Mouse (Mus musculus): ENCODE measurements around the gene Prg3. TPM values are rescaled to one million over a fixed set of nuclear protein-coding genes. Genes with fewer than 3 reads are reported as not detected.

Gene Prg3
- total and polyA plus RNA-seq, 3 experiments: not detected

DNA sequence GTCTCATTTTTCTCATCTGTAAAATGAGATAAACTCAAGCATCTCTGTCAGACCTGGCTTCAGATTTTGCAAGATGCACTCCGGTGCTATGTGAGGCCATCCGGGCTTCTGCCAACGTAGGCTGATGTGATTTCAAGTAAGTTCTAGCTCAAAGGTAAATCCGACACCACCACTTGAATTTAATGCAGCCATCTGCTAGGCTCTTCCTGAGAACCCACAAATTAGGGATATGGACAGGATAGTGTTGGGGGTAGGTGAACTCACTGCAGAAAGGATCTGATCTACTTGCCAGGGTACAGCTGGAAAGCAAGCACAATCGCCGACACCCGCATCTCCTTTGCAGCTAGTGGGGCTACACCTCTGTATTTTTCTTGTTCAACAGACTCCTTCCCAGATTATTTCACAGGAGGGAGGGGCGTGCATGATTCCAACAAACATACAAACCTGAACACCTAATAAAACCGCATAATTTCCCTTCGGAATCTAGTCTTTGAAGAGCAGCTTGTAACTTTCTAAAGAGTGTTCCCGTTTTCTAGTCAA is 48.6 kb downstream of the Prg3 start:
- no peak for TF ChIP-seq EP300 (IDR thresholded peaks at IDR 0.05; ENCODE audit: insufficient read depth, low read depth, low read length)
- TF ChIP-seq POLR2A (IDR thresholded peaks at IDR 0.05; ENCODE audit: insufficient read depth, low read depth, low read length): no peak
- no peak for TF ChIP-seq CTCF (IDR thresholded peaks at IDR 0.05)
- DNase-seq: no peak
- H3K4me3 ChIP-seq: peak overlapping the region; percentile 99
- WGBS: 9% methylated on average over 11 of the region's 11 CpGs
- H3K79me2 ChIP-seq (replicated peaks; ENCODE audit: control insufficient read depth, insufficient read depth, low read length): no peaks in the 10 kb centered on the region
- H3K9ac ChIP-seq (ENCODE audit: low read depth, low read length): peak overlapping the region; percentile 39
- intact Hi-C loops (cut with DNase I): loop anchor here (1.0 to 5.0 kb wide), 2 partner anchors 11 to 309 kb away; partner anchors contain the start of gene Clp1
- no peaks in the 10 kb centered on the region for H3K27me3 ChIP-seq (ENCODE audit: control insufficient read depth, insufficient read depth, low read length)
- peak overlapping the region; percentile 91 for H3K27ac ChIP-seq
- H3K4me1 ChIP-seq (ENCODE audit: control insufficient read depth, insufficient read depth, low read length): peaks cover 5% of the 10 kb centered on the region
- no peaks in the 10 kb centered on the region; the same call in 1 of the 2 replicates for H3K36me3 ChIP-seq (ENCODE audit: control insufficient read depth, insufficient read depth, low read length)

- H3K9ac ChIP-seq (ENCODE audit: low read depth, low read length): peak within 1 kb of the TSS; percentile 90
- peak within 1 kb of the TSS; percentile 99 for H3K4me3 ChIP-seq
- intact Hi-C loops (cut with DNase I): loop anchor here (1.0 to 5.0 kb wide), 2 partner anchors 10 to 310 kb away; partner anchors contain the start of gene Clp1
- 1% methylated on average over 66 of the region's 66 CpGs for WGBS
- DNase-seq: peak; percentile 92 to 93
- peak within 1 kb of the TSS; percentile 91 for H3K27ac ChIP-seq
- H3K27me3 ChIP-seq (ENCODE audit: control insufficient read depth, insufficient read depth, low read length): no peaks in the 10 kb centered on the region
- no peaks in the 10 kb centered on the region; the same call in 1 of the 2 replicates for H3K36me3 ChIP-seq (ENCODE audit: control insufficient read depth, insufficient read depth, low read length)
- TF ChIP-seq POLR2A (IDR thresholded peaks at IDR 0.05; ENCODE audit: insufficient read depth, low read depth, low read length): peak; percentile 75
- TF ChIP-seq EP300 (IDR thresholded peaks at IDR 0.05; ENCODE audit: insufficient read depth, low read depth, low read length): peak; percentile 64; the same call in 1 of the 2 replicates
- TF ChIP-seq CTCF (IDR thresholded peaks at IDR 0.05): peak; percentile 28
- H3K79me2 ChIP-seq (replicated peaks; ENCODE audit: control insufficient read depth, insufficient read depth, low read length): no peaks in the 10 kb centered on the region
- peaks cover 5% of the 10 kb centered on the region for H3K4me1 ChIP-seq (ENCODE audit: control insufficient read depth, insufficient read depth, low read length)
Observed at GRCm38 (mm10) chr2:85037047-85038026, 49.3 kb downstream of the Prg3 start, which contains the start of the genes Ssrp1 and P2rx3. TSS of gene Ssrp1 (plus strand) at chr2:85037234. TSS of gene P2rx3 (minus strand) at chr2:85037462.

DNA sequence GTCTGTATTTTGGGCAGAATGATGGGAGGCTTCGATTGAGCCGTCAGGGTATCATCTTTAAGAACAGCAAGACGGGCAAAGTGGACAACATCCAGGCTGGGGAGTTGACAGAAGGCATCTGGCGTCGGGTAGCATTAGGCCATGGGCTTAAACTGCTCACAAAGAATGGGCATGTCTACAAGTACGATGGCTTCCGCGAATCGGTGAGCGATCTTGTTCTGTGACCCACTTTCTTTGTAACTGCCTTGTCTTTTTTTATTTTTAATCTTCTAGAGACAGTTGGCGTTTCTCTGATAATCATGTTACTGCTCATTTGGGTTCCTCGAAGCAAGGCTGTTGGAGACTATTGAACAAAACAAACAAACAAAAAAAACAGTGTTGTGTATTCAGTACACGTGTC is 50.3 kb downstream of the Prg3 start:
- DNase-seq: no peak
- no peaks in the 10 kb centered on the region; the same call in 1 of the 2 replicates for H3K36me3 ChIP-seq (ENCODE audit: control insufficient read depth, insufficient read depth, low read length)
- H3K79me2 ChIP-seq (replicated peaks; ENCODE audit: control insufficient read depth, insufficient read depth, low read length): no peaks in the 10 kb centered on the region
- H3K27me3 ChIP-seq (ENCODE audit: control insufficient read depth, insufficient read depth, low read length): no peaks in the 10 kb centered on the region
- no peak overlapping the region for H3K9ac ChIP-seq (ENCODE audit: low read depth, low read length)
- intact Hi-C loops (cut with DNase I): loop anchor here (5.0 kb wide), 1 partner anchor 311 kb away; the partner anchor contains the start of gene Clp1
- no peak for TF ChIP-seq POLR2A (IDR thresholded peaks at IDR 0.05; ENCODE audit: insufficient read depth, low read depth, low read length)
- no peak for TF ChIP-seq CTCF (IDR thresholded peaks at IDR 0.05)
- no peak for TF ChIP-seq EP300 (IDR thresholded peaks at IDR 0.05; ENCODE audit: insufficient read depth, low read depth, low read length)
- H3K4me3 ChIP-seq: no peak overlapping the region
- H3K27ac ChIP-seq: no peak overlapping the region
- WGBS: 81% methylated on average over 13 of the region's 13 CpGs
- peaks cover 5% of the 10 kb centered on the region for H3K4me1 ChIP-seq (ENCODE audit: control insufficient read depth, insufficient read depth, low read length)

Other genes starting within 250 kb of the Prg3 start
- 1 to 10 TPM; 1.8 to 2.0 TPM for gene Gm19426, start 244.6 kb upstream of the Prg3 start, total RNA-seq (2021)
- 1.5 and 1.7 TPM in 2 replicates for gene Gm19426, start 244.6 kb upstream of the Prg3 start, polyA plus RNA-seq (2012; rRNA removed)
- 10 to 100 TPM; 79.7 to 81.5 TPM for gene Serping1, start 212.8 kb upstream of the Prg3 start, total RNA-seq (2021)
- gene Serping1, start 212.8 kb upstream of the Prg3 start, polyA plus RNA-seq (2012; rRNA removed): 268 and 301 TPM in 2 replicates
- 100 to 1,000 TPM in 1 of 2 experiments, 10 to 100 TPM in 1; 26.5 to 109 TPM for gene Ube2l6, start 189.4 kb upstream of the Prg3 start, total RNA-seq (2021)
- gene Ube2l6, start 189.4 kb upstream of the Prg3 start, polyA plus RNA-seq (2012; rRNA removed): 42.0 and 131 TPM in 2 replicates
- gene Smtnl1, start 165.6 kb upstream of the Prg3 start, total RNA-seq (2021): not detected
- gene Smtnl1, start 165.6 kb upstream of the Prg3 start, polyA plus RNA-seq (2012; rRNA removed): not detected in 2 replicates
- 100 to 1,000 TPM; 106 to 129 TPM for gene Timm10, start 161.2 kb upstream of the Prg3 start, total RNA-seq (2021)
- gene Timm10, start 161.2 kb upstream of the Prg3 start, polyA plus RNA-seq (2012; rRNA removed): 123 and 136 TPM in 2 replicates
- 1 to 10 TPM; 2.1 to 2.3 TPM for gene Slc43a1, start 149.4 kb upstream of the Prg3 start, total RNA-seq (2021)
- 3.7 and 6.7 TPM in 2 replicates for gene Slc43a1, start 149.4 kb upstream of the Prg3 start, polyA plus RNA-seq (2012; rRNA removed)
- 1 to 10 TPM; 3.6 to 3.8 TPM for gene Rtn4rl2, start 101.5 kb upstream of the Prg3 start, total RNA-seq (2021)
- 2.6 and 6.1 TPM in 2 replicates for gene Rtn4rl2, start 101.5 kb upstream of the Prg3 start, polyA plus RNA-seq (2012; rRNA removed)
- gene Slc43a3, start 51.6 kb upstream of the Prg3 start, total RNA-seq (2021): 10 to 100 TPM; 62.6 to 79.1 TPM
- gene Slc43a3, start 51.6 kb upstream of the Prg3 start, polyA plus RNA-seq (2012; rRNA removed): 101 and 141 TPM in 2 replicates
- not detected for gene Prg2, start 7.8 kb upstream of the Prg3 start, total RNA-seq (2021)
- gene Prg2, start 7.8 kb upstream of the Prg3 start, polyA plus RNA-seq (2012; rRNA removed): 0.14 and 0.44 TPM in 2 replicates
- 10 to 100 TPM; 38.8 to 39.0 TPM for gene Ssrp1, start 49.0 kb downstream of the Prg3 start, total RNA-seq (2021)
- gene Ssrp1, start 49.0 kb downstream of the Prg3 start, polyA plus RNA-seq (2012; rRNA removed): 39.6 and 59.5 TPM in 2 replicates
- under 1 TPM; 0.25 to 0.81 TPM for gene P2rx3, start 49.2 kb downstream of the Prg3 start, total RNA-seq (2021)
- gene P2rx3, start 49.2 kb downstream of the Prg3 start, polyA plus RNA-seq (2012; rRNA removed): 0.39 and 0.79 TPM in 2 replicates
- 10 to 100 TPM; 56.9 to 59.1 TPM for gene Tnks1bp1, start 59.8 kb downstream of the Prg3 start, total RNA-seq (2021)
- gene Tnks1bp1, start 59.8 kb downstream of the Prg3 start, polyA plus RNA-seq (2012; rRNA removed): 40.7 and 54.1 TPM in 2 replicates
- 10 to 100 TPM; 20.5 to 21.4 TPM for gene Aplnr, start 148.0 kb downstream of the Prg3 start, total RNA-seq (2021)
- 35.3 and 76.1 TPM in 2 replicates for gene Aplnr, start 148.0 kb downstream of the Prg3 start, polyA plus RNA-seq (2012; rRNA removed)
- gene Lrrc55, start 209.0 kb downstream of the Prg3 start, total RNA-seq (2021): 1 to 10 TPM in 1 of 2 experiments, under 1 TPM in 1; 0.81 to 1.6 TPM
- 1.3 and 3.1 TPM in 2 replicates for gene Lrrc55, start 209.0 kb downstream of the Prg3 start, polyA plus RNA-seq (2012; rRNA removed)

Measured in heart, adult 2 months (tissue).